Mouse (Mus musculus) neural tube, embryonic 10.5 days (tissue): ENCODE data around the gene Ccr3.
"Not testable (repeated sequence)": the region's sequence is repeated elsewhere in the genome, so short reads cannot be mapped to it uniquely, and the experiment has no call there.

Experiments
- DNase-seq: peaks from one replicate; pipeline ENCODE4 v3.0.0-alpha.2; 2017; ENCODE audit warnings: low spot score; ENCODE audit errors: extremely low spot score

The Ccr3 gene

DNA sequence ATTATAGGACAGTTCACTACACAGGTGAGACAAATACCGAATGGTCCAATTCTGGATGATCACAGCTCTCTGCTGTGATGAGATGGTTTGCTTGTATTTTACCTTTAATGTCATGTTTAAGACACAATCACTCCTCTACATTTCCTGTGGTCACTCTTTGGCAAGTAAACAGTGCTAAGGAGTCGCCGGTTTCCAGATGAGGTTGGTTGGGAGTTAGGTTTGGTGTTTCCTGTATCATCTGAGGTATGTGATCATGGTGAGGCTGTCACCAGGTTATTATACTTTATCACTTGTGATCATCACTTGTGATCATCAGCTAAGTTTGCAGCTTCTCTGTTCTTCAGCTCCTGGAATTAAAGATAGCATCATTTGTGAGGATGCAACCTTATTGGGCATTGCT, 19.2 kb downstream of the Ccr3 start:
- DNase-seq: no peak

DNA sequence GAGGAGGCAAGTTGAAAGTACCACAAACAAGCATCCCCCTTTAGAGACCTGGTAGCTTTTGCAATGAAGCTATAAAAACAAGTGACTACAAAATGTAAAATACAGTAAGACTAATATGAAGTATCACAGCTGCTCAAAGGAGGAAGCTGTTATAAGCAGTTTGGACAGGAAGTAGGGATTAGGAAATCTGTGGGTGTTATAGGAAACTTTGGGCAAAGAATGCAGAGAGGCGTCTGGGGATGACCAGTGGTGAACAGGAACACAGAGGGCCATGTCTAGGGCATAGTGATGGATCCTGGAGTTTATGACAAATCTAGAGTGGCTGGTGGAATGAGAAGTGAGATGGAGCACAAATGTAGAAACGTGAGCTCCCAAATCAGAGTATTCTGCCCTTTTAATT, 31.8 kb downstream of the Ccr3 start:
- no peak for DNase-seq

DNA sequence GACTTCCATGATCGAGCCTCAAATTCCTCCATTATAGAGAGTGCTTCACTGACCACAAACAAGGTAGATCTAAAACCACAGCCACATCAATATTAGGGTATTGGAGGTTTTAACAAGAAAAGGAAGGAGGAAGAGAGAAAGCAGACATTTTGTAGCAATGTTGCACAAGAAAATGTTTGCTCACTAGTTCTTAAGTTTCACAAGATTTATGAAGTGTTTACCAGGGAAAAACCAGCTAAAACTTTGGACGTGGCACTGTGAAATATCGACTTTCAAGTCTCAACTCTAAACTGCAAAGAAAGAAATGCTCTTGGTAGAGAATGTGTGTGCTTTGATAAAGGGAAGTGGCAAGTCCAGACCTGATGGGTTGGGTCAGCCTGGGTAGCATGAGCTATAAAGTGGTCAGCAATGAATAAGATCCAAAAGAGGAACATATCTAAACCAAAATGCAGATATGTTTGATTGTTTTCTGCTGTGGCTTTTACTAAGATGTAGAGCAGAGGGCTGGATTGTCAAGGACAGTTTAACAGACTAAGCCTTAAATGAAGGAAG, 34.5 kb downstream of the Ccr3 start:
- no peak for DNase-seq

GRCm38 (mm10) chr9:124059660-124060352, 38.0 kb downstream of the Ccr3 start:
- DNase-seq: no peak

DNA sequence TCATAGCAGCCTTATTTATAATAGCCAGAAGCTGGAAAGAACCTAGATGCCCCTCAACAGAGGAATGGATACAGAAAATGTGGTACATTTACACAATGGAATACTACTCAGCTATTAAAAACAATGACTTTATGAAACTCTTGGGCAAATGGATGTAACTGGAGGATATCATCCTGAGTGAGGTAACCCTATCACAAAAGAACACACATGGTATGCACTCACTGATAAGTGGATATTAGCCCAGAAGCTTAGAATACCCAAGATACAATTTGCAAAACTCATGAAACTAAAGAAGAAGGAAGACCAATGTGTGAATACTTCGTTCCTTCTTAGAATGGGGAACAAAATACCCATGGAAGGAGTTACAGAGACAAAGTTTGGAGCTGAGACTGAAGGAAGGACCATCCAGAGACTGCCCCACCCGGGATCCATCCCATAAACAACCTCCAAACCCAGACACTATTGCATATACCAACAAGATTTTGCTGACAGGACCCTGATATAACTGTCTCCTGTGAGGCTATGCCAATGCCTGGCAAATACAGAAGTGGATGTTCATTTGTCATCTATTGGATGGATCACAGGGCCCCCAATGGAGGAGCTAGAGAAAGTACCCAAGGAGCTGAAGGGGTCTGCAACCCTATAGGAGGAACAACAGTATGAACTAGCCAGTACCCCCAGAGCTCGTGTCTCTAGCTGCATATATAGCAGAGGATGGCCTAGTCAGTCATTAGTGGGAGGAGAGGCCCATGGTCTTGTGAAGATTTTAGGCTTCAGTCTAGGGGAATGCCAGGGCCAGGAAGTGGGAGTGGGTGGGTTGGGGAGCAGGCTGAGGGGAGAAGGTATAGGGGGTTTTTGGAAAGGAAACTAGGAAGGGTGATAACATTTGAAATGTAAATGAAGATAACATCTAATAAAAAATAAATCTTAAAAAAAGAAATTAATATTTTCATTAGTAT, 40.0 kb downstream of the Ccr3 start:
- not testable (repeated sequence) for DNase-seq

DNA sequence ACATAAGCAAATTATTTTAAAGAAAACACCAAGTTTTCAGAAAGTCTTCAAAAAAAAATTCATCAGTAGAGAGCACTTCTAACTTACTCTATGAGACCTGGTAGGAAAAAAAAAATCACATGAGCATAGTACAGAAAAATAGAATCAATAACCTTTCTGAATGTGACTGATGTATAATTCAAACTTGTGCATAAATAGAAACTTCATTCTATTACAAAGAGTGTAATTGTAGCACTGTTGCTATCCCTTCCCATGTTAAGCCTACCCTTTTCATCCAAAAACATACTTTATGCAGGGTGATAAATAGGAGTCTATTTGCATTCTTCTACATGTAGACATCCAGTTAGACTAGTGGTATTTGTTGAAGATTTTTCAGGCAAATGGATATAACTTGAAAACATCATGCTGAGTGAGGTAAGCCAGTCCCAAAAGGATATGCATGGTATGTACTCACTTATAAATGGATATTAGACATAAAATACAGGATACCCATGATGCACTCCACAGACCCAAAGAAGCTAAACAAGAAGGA, 44.9 kb downstream of the Ccr3 start:
- DNase-seq: no peak

- DNase-seq: no peak
Observed at GRCm38 (mm10) chr9:124068098-124069058, 46.6 kb downstream of the Ccr3 start.

- DNase-seq: no peak
Observed at GRCm38 (mm10) chr9:124071506-124071905, 49.7 kb downstream of the Ccr3 start.

DNA sequence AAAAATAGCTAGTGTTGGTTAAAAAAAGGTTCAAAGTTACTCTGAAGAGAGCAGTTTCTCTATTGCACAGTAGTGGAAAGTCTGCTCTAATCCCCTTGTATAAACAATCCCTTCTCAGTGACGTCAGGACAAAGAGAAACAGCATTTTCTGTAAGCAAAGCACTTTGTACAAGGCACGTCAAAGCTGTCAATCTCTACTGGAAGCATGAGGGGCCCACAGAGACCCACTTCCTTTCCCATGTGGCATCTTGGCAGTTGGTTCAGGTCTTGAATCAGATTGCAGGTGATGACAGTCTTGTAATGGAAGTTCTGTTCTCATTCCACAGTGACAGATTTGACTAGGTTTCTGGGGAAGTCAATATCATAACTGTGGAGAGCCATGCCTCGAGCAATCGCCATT, 58.0 kb downstream of the Ccr3 start:
- no peak for DNase-seq

DNA sequence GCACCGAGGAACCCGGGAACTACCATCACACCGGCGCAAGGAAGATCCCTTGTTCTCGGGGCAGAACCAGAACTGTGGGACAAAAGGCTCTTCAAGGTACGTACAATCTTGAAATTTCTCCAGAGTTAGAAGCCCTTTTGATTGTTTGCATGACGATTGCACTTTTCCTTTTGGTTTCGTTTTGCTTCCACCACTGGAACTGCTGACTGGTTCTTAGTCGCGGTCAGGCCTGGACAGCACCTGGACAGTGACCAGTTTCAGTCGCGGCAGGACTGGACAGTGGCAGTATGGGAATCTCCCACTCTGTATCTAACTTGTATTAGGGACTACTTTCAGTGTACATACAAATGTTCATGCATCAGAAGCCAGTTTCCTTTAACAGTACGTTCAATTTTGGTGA, 58.7 kb downstream of the Ccr3 start:
- not testable (repeated sequence) for DNase-seq
